Mouse (Mus musculus) heart, embryonic 10.5 days (tissue): ENCODE results near the gene Gm49345. TPM values are rescaled to one million over a fixed set of nuclear protein-coding genes. Genes with fewer than 3 reads are reported as not detected.
"Not testable (repeated sequence)": the region's sequence is repeated elsewhere in the genome, so short reads cannot be mapped to it uniquely, and the experiment has no call there.

Experiments
- DNase-seq: peaks from one replicate; pipeline ENCODE4 v3.0.0-alpha.2; 2017; ENCODE audit warnings: low spot score
- H3K27ac ChIP-seq: fragments of 300-500 bp; sonication (generic); 2 replicates; pipeline ENCODE4 v1.5.1; 2016; ENCODE audit warnings: mild to moderate bottlenecking
- H3K27me3 ChIP-seq: fragments of 300-500 bp; sonication (generic); 2 replicates; pipeline ENCODE4 v1.6.1; 2016; ENCODE audit warnings: mild to moderate bottlenecking; ENCODE audit not compliant: poor library complexity, insufficient read depth, severe bottlenecking
- H3K36me3 ChIP-seq: fragments of 300-500 bp; sonication (generic); 2 replicates; pipeline ENCODE4 v1.6.1; 2016; ENCODE audit warnings: mild to moderate bottlenecking, moderate library complexity
- H3K4me1 ChIP-seq: fragments of 300-500 bp; sonication (generic); 2 replicates; pipeline ENCODE4 v1.6.1; 2016; ENCODE audit warnings: mild to moderate bottlenecking
- H3K4me3 ChIP-seq: fragments of 300-500 bp; sonication (generic); 2 replicates; pipeline ENCODE4 v1.5.1; 2016; ENCODE audit warnings: mild to moderate bottlenecking, moderate library complexity
- H3K9me3 ChIP-seq: fragments of 300-500 bp; sonication (generic); 2 replicates; pipeline ENCODE4 v1.6.1; 2016; ENCODE audit warnings: mild to moderate bottlenecking, moderate library complexity
- WGBS: fragments of 180-500 bp; shearing (Covaris S2); methylation state at CpG from one replicate; pipeline ENCODE4 v1.1.7; 2016; 5-methylcytosine and 5-hydroxymethylcytosine counted together
- polyA plus RNA-seq: library from polyadenylated mRNA; unstranded; fragments of >200 nt; fragmentation: Nextera tagmentation; extraction: Ambion mirVana; gene quantifications from 2 replicates; pipeline ENCODE4 v1.2.1, GENCODE M21; 2016

The Gm49345 gene
- polyA plus RNA-seq: not detected in 2 replicates

- peak within 1 kb of the TSS; percentile 80 for H3K4me3 ChIP-seq
- H3K27me3 ChIP-seq: no peaks in the 10 kb centered on the region
- H3K9me3 ChIP-seq: no peaks in the 10 kb centered on the region
- DNase-seq: peak; percentile 91
- no peaks in the 10 kb centered on the region for H3K36me3 ChIP-seq
- no peaks in the 10 kb centered on the region for H3K4me1 ChIP-seq
- peak within 1 kb of the TSS; percentile 86 for H3K27ac ChIP-seq
- 0% methylated on average over 19 of the region's 19 CpGs for WGBS
Observed at GRCm38 (mm10) chr13:67637294-67638007, at the start of gene Gm49345, which contains the start of gene Zfp729a. TSS of gene Gm49345 (minus strand) at chr13:67637769. TSS of gene Zfp729a (minus strand) at chr13:67637791.

GRCm38 (mm10) chr13:67686971-67687370, 49.4 kb upstream of the Gm49345 start, which contains the start of gene Zfp738:
TSS of gene Zfp738 (minus strand) at chr13:67687071.
- Histone ChIP-seq H3K27ac (no peak within 1 kb of the TSS), H3K9me3 (no peaks in the 10 kb centered on the region), H3K4me3 (no peak within 1 kb of the TSS), H3K4me1 (no peaks in the 10 kb centered on the region), H3K36me3 (no peaks in the 10 kb centered on the region), H3K27me3 (no peaks in the 10 kb centered on the region)
- WGBS: 75% methylated on average over 4 of the region's 4 CpGs
- DNase-seq: no peak

- H3K4me3 ChIP-seq: peak overlapping the region; percentile 73
- WGBS: 83% methylated on average over 2 of the region's 2 CpGs
- not testable (repeated sequence) for H3K4me1 ChIP-seq, H3K9me3 ChIP-seq, H3K27me3 ChIP-seq, H3K36me3 ChIP-seq, DNase-seq
- H3K27ac ChIP-seq: peak overlapping the region; percentile 80; the same call in 1 of the 2 replicates
Observed at GRCm38 (mm10) chr13:67683841-67684240, 46.3 kb upstream of the Gm49345 start.

GRCm38 (mm10) chr13:67682959-67683735, 45.6 kb upstream of the Gm49345 start:
- H3K4me1 ChIP-seq, H3K27me3 ChIP-seq, H3K36me3 ChIP-seq, H3K9me3 ChIP-seq: not testable (repeated sequence)
- peak overlapping the region; percentile 73 for H3K4me3 ChIP-seq
- peak; percentile 94 for DNase-seq
- peak overlapping the region; percentile 80 for H3K27ac ChIP-seq
- WGBS: 22% methylated on average over 16 of the region's 16 CpGs

GRCm38 (mm10) chr13:67674902-67675301, 37.3 kb upstream of the Gm49345 start:
- Histone ChIP-seq H3K27ac (no peak overlapping the region), H3K27me3 (no peaks in the 10 kb centered on the region), H3K4me3 (no peak overlapping the region), H3K4me1 (no peaks in the 10 kb centered on the region), H3K9me3 (no peaks in the 10 kb centered on the region), H3K36me3 (peaks cover 6% of the 10 kb centered on the region)
- no peak for DNase-seq
- WGBS: 89% methylated on average over 2 of the region's 2 CpGs

- Histone ChIP-seq H3K27me3 (no peaks in the 10 kb centered on the region), H3K4me3 (no peak overlapping the region), H3K9me3 (no peaks in the 10 kb centered on the region), H3K36me3 (no peaks in the 10 kb centered on the region), H3K4me1 (no peaks in the 10 kb centered on the region), H3K27ac (no peak overlapping the region)
- 44% methylated on average over 3 of the region's 3 CpGs for WGBS
- no peak for DNase-seq
Observed at GRCm38 (mm10) chr13:67652496-67652895, 14.9 kb upstream of the Gm49345 start.

GRCm38 (mm10) chr13:67610108-67610507, 27.5 kb downstream of the Gm49345 start:
- H3K4me3 ChIP-seq: peak overlapping the region; percentile 76; the same call in 1 of the 2 replicates
- H3K4me1 ChIP-seq: 0 out of 2 replicates have a peak, but pooled peaks cover 4% of the 10 kb centered on the region
- 82% methylated on average over 4 of the region's 4 CpGs for WGBS
- H3K27ac ChIP-seq: no peak overlapping the region
- H3K27me3 ChIP-seq: no peaks in the 10 kb centered on the region
- no peak for DNase-seq
- H3K36me3 ChIP-seq: peaks cover 2% of the 10 kb centered on the region; the same call in 1 of the 2 replicates
- H3K9me3 ChIP-seq: peaks cover 5% of the 10 kb centered on the region; the same call in 1 of the 2 replicates

- 6% methylated on average over 20 of the region's 20 CpGs for WGBS
- Histone ChIP-seq H3K9me3 (peaks cover 5% of the 10 kb centered on the region; the same call in 1 of the 2 replicates), H3K27me3 (no peaks in the 10 kb centered on the region), H3K4me1 (0 out of 2 replicates have a peak, but pooled peaks cover 4% of the 10 kb centered on the region), H3K36me3 (peaks cover 2% of the 10 kb centered on the region; the same call in 1 of the 2 replicates), H3K4me3 (peak within 1 kb of the TSS; percentile 76), H3K27ac (peak within 1 kb of the TSS; percentile 85)
- peak; percentile 96 for DNase-seq
Observed at GRCm38 (mm10) chr13:67609066-67609876, 28.3 kb downstream of the Gm49345 start, which contains the start of gene Zfp729b. TSS of gene Zfp729b (minus strand) at chr13:67609707.

- H3K27ac ChIP-seq: no peak overlapping the region
- no peaks in the 10 kb centered on the region for H3K4me1 ChIP-seq
- H3K36me3 ChIP-seq: no peaks in the 10 kb centered on the region
- 59% methylated on average over 5 of the region's 5 CpGs for WGBS
- DNase-seq: no peak
- H3K27me3 ChIP-seq: no peaks in the 10 kb centered on the region
- no peak overlapping the region for H3K4me3 ChIP-seq
- H3K9me3 ChIP-seq: no peaks in the 10 kb centered on the region
Observed at GRCm38 (mm10) chr13:67572591-67573189, 64.9 kb downstream of the Gm49345 start.

- no peaks in the 10 kb centered on the region for H3K9me3 ChIP-seq
- no peaks in the 10 kb centered on the region for H3K36me3 ChIP-seq
- peak within 1 kb of the TSS; percentile 96 for H3K27ac ChIP-seq
- WGBS: 81% methylated on average over 4 of the region's 4 CpGs
- no peaks in the 10 kb centered on the region for H3K27me3 ChIP-seq
- no peak for DNase-seq
- H3K4me1 ChIP-seq: peaks cover 6% of the 10 kb centered on the region
- H3K4me3 ChIP-seq: peak within 1 kb of the TSS; percentile 86
Observed at GRCm38 (mm10) chr13:67553730-67554129, 83.8 kb downstream of the Gm49345 start, which contains the start of gene Zfp748. TSS of gene Zfp748 (minus strand) at chr13:67553830.

- Histone ChIP-seq H3K4me3 (peak overlapping the region; percentile 86), H3K36me3 (no peaks in the 10 kb centered on the region), H3K4me1 (peaks cover 6% of the 10 kb centered on the region), H3K27ac (peak overlapping the region; percentile 96), H3K27me3 (no peaks in the 10 kb centered on the region), H3K9me3 (no peaks in the 10 kb centered on the region)
- 1% methylated on average over 44 of the region's 44 CpGs for WGBS
- peak; percentile 95 for DNase-seq
Observed at GRCm38 (mm10) chr13:67552505-67553346, 84.8 kb downstream of the Gm49345 start.
